Mouse (Mus musculus): ENCODE results near the gene Vmn1r78. TPM values are rescaled to one million over a fixed set of nuclear protein-coding genes. Genes with fewer than 3 reads are reported as not detected.
"Not testable (repeated sequence)": the region's sequence is repeated elsewhere in the genome, so short reads cannot be mapped to it uniquely, and the experiment has no call there.

Vmn1r78 gene
- polyA plus RNA-seq (2015; fragmentation: Nextera tagmentation; extraction: Ambion mirVana) = not detected in 2 replicates

DNA sequence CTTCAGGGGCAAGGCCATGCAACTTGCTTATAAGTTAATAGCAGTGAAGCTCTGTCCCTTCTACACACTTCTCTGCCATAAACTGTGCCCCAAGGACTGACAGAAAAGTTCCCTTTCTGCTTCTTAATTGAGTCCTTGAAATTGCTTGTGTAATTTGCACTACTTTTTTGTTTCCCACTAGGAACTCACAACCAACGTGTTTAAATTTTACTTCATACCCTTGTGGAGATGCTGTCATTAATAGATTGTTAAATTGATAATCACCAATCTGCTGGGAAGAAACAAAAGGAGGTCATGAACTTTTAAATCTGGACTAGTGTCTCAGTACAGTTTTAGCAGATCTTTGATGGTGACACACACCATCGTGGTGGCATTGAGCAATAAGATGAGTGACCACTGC is at the start of gene Vmn1r78:
Gene Vmn1r78 (plus strand): TSS at position 301 of the 400 bp plus-strand sequence.
- no peak within 1 kb of the TSS for H3K27ac ChIP-seq (ENCODE audit: low read length)
- no peak within 1 kb of the TSS for H3K4me2 ChIP-seq (replicated peaks; ENCODE audit: low read depth, low read length)
- no peaks in the 10 kb centered on the region for H3K36me3 ChIP-seq (ENCODE audit: insufficient read depth, low read length)
- H3K27me3 ChIP-seq (ENCODE audit: insufficient read depth, low read length) = no peaks in the 10 kb centered on the region
- H3K9ac ChIP-seq (replicated peaks; ENCODE audit: low read length) = no peak within 1 kb of the TSS
- H3K9me3 ChIP-seq (ENCODE audit: low read length) = 0 out of 2 replicates have a peak, but pooled peaks cover 2% of the 10 kb centered on the region
- no peaks in the 10 kb centered on the region for H3K4me1 ChIP-seq (ENCODE audit: insufficient read depth, low read length)
- no peak within 1 kb of the TSS for H3K4me3 ChIP-seq (ENCODE audit: low read length)
- 67% methylated on average over 2 of the region's 2 CpGs for WGBS
- ATAC-seq (ENCODE audit: low FRiP score, low TSS enrichment) = no peak

DNA sequence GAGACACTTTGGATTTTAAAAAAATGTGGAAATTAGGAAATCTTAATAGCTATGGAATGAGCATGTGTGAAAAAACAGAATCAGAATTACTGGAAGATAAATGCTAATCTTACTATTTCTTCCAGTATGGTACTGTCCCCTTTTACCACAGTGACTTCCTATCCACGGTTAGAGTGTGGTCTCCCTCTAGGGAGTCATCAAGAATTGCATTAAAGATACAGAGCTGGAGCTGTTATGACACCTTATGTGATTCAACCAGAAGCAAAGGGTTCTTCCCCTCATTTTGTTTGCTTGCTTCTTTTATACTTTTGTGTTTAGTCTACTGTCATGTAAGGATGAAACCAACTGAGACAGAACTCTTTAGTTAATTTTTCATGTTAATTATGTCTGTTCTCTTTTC is 6.4 kb downstream of the Vmn1r78 start:
- not testable (repeated sequence) for H3K36me3 ChIP-seq (ENCODE audit: insufficient read depth, low read length); H3K27me3 ChIP-seq (ENCODE audit: insufficient read depth, low read length); H3K9ac ChIP-seq (replicated peaks; ENCODE audit: low read length); H3K4me3 ChIP-seq (ENCODE audit: low read length); H3K4me2 ChIP-seq (replicated peaks; ENCODE audit: low read depth, low read length); H3K4me1 ChIP-seq (ENCODE audit: insufficient read depth, low read length); H3K27ac ChIP-seq (ENCODE audit: low read length); ATAC-seq (ENCODE audit: low FRiP score, low TSS enrichment); H3K9me3 ChIP-seq (ENCODE audit: low read length)
- 36% methylated on average over 1 of the region's 1 CpGs for WGBS

DNA sequence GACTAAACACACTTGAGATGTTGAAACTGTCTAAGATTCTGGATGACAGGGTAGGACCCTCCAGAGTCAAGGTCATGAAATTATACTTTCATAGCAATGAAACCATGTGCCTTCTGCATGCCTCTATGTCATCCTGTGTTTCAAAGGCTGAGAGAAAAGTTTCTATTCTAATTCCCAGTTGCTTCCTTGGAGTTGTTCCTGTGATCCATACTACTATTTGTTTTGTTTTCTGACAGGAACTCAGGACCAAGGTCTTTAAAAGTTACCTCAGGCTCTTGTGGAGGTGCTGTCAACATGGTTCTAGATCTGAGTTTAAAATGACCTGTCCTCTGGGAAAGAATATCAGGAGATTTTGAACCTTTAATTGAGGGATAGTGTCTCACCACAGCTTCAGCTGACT is 20.9 kb downstream of the Vmn1r78 start, which contains the start of gene Vmn1r79:
Gene Vmn1r79 (plus strand): TSS at position 301 of the 400 bp plus-strand sequence.
- H3K4me1 ChIP-seq (ENCODE audit: insufficient read depth, low read length) = not testable (repeated sequence)

DNA sequence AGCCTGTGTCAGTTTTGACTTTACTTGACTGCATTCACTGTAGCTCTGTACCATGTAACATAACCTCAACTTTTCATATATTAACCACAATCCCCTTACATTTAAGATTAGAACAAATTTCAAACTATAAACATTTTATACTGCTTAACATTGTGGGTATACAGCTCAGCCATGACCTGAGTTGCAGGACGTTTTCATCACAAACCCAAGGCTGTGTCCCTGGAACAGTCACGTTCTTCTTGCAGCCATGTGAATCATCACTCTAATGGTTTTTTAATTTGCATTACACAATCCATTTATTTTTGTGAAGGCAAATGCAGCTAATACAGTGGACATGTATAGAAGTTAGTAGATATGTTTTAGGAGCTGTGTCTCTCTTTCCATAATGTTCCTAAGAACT is 22.9 kb downstream of the Vmn1r78 start:
- WGBS = 58% methylated on average over 2 of the region's 2 CpGs
- not testable (repeated sequence) for H3K9me3 ChIP-seq (ENCODE audit: low read length); H3K27me3 ChIP-seq (ENCODE audit: insufficient read depth, low read length); H3K9ac ChIP-seq (replicated peaks; ENCODE audit: low read length); H3K4me3 ChIP-seq (ENCODE audit: low read length); H3K36me3 ChIP-seq (ENCODE audit: insufficient read depth, low read length); ATAC-seq (ENCODE audit: low FRiP score, low TSS enrichment); H3K4me2 ChIP-seq (replicated peaks; ENCODE audit: low read depth, low read length); H3K27ac ChIP-seq (ENCODE audit: low read length); H3K4me1 ChIP-seq (ENCODE audit: insufficient read depth, low read length)

More for the DNA sequence above, 20.9 kb downstream of the Vmn1r78 start, which contains the start of gene Vmn1r79:
- H3K27ac ChIP-seq (ENCODE audit: low read length); H3K9me3 ChIP-seq (ENCODE audit: low read length); H3K36me3 ChIP-seq (ENCODE audit: insufficient read depth, low read length); H3K4me3 ChIP-seq (ENCODE audit: low read length); H3K27me3 ChIP-seq (ENCODE audit: insufficient read depth, low read length); ATAC-seq (ENCODE audit: low FRiP score, low TSS enrichment); H3K4me2 ChIP-seq (replicated peaks; ENCODE audit: low read depth, low read length); H3K9ac ChIP-seq (replicated peaks; ENCODE audit: low read length): not testable (repeated sequence)

DNA sequence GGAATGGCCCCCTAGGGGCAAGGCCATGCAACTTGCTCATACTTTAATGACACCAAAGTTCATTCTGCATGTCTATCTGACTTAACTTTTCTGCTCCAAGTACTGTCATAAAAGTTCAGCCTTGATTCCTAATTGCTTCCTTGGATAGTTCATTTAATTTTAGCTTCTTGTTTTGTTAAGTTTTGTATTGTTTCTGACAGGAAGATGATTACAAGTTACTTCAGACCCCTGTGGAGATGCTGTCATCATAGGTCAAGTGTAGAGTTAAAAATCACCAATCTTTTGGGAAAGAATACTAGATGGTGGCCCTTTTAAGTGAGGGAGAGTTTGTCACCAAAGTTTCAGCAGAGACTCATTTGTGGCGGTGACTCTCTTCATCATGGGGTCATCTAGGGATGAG is 38.9 kb downstream of the Vmn1r78 start, which contains the start of gene Vmn1r80:
Gene Vmn1r80 (plus strand): TSS at position 301 of the 400 bp plus-strand sequence.
- no peak within 1 kb of the TSS for H3K27ac ChIP-seq (ENCODE audit: low read length)
- no peaks in the 10 kb centered on the region for H3K27me3 ChIP-seq (ENCODE audit: insufficient read depth, low read length)
- ATAC-seq (ENCODE audit: low FRiP score, low TSS enrichment) = no peak
- no peak within 1 kb of the TSS for H3K4me3 ChIP-seq (ENCODE audit: low read length)
- H3K4me2 ChIP-seq (replicated peaks; ENCODE audit: low read depth, low read length) = no peak within 1 kb of the TSS
- no peaks in the 10 kb centered on the region for H3K4me1 ChIP-seq (ENCODE audit: insufficient read depth, low read length)
- WGBS = 72% methylated on average over 1 of the region's 1 CpGs
- H3K9ac ChIP-seq (replicated peaks; ENCODE audit: low read length) = no peak within 1 kb of the TSS
- 0 out of 2 replicates have a peak, but pooled peaks cover 4% of the 10 kb centered on the region for H3K9me3 ChIP-seq (ENCODE audit: low read length)
- no peaks in the 10 kb centered on the region for H3K36me3 ChIP-seq (ENCODE audit: insufficient read depth, low read length)

DNA sequence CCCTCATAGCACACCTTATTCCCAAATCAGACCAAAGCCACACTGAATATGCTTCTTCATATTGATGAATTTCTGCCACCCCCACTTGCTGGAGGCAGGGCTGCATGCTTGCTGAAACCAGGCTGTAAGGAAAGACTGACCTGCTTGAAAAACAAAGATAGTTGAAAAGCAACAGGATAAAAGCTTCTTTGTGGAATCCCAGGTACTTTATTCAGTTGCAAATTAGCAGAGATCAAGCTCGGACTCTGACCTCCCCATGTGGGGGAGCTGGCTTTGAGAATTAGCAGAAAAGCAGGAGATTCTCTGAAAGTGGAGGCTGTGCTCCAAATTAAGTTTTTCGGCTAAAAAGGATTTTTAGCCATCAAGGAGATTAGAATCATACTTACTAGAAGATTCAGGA is 54.1 kb downstream of the Vmn1r78 start:
- H3K4me3 ChIP-seq (ENCODE audit: low read length) = no peak overlapping the region

More for the DNA sequence above, 54.1 kb downstream of the Vmn1r78 start:
- no peak overlapping the region for H3K27ac ChIP-seq (ENCODE audit: low read length)
- no peaks in the 10 kb centered on the region for H3K36me3 ChIP-seq (ENCODE audit: insufficient read depth, low read length)
- WGBS = 73% methylated on average over 2 of the region's 2 CpGs
- H3K9ac ChIP-seq (replicated peaks; ENCODE audit: low read length) = no peak overlapping the region
- no peak overlapping the region for H3K4me2 ChIP-seq (replicated peaks; ENCODE audit: low read depth, low read length)
- no peaks in the 10 kb centered on the region for H3K27me3 ChIP-seq (ENCODE audit: insufficient read depth, low read length)
- H3K4me1 ChIP-seq (ENCODE audit: insufficient read depth, low read length) = no peaks in the 10 kb centered on the region
- no peak for ATAC-seq (ENCODE audit: low FRiP score, low TSS enrichment)
- peaks cover 4% of the 10 kb centered on the region; the same call in 1 of the 2 replicates for H3K9me3 ChIP-seq (ENCODE audit: low read length)

Other genes starting within 250 kb of the Vmn1r78 start
- not detected in 2 replicates for gene Vmn1r76, start 212.0 kb upstream of the Vmn1r78 start, polyA plus RNA-seq (2015; fragmentation: Nextera tagmentation; extraction: Ambion mirVana)
- not detected in 2 replicates for gene Vmn1r77, start 113.5 kb upstream of the Vmn1r78 start, polyA plus RNA-seq (2015; fragmentation: Nextera tagmentation; extraction: Ambion mirVana)
- gene Vmn1r79, start 21.0 kb downstream of the Vmn1r78 start, polyA plus RNA-seq (2015; fragmentation: Nextera tagmentation; extraction: Ambion mirVana) = not detected in 2 replicates
- gene Vmn1r80, start 39.0 kb downstream of the Vmn1r78 start, polyA plus RNA-seq (2015; fragmentation: Nextera tagmentation; extraction: Ambion mirVana) = not detected in 2 replicates
- gene Vmn1r81, start 118.0 kb downstream of the Vmn1r78 start, polyA plus RNA-seq (2015; fragmentation: Nextera tagmentation; extraction: Ambion mirVana) = not detected in 2 replicates
- not detected in 2 replicates for gene Vmn1r82, start 150.2 kb downstream of the Vmn1r78 start, polyA plus RNA-seq (2015; fragmentation: Nextera tagmentation; extraction: Ambion mirVana)
- not detected in 2 replicates for gene Vmn1r83, start 179.2 kb downstream of the Vmn1r78 start, polyA plus RNA-seq (2015; fragmentation: Nextera tagmentation; extraction: Ambion mirVana)
- not detected in 2 replicates for gene Vmn1r84, start 219.0 kb downstream of the Vmn1r78 start, polyA plus RNA-seq (2015; fragmentation: Nextera tagmentation; extraction: Ambion mirVana)